Mouse (Mus musculus) E14TG2a.4 (cell line): Measurements from ENCODE around the gene Ubl7.

Experiments
- CTCF ChIP-seq: conservative IDR thresholded peaks from 2 replicates; pipeline ENCODE4 v1.5.1; 2014; ENCODE audit warnings: low read length
- NANOG ChIP-seq: IDR thresholded peaks from 2 replicates; pipeline ENCODE4 v1.6.1; 2014; ENCODE audit warnings: borderline replicate concordance, low read length, mixed read lengths

- no peak for TF ChIP-seq CTCF
- TF ChIP-seq NANOG: no peak
Measured at GRCm38 (mm10) chr9:57951993-57952392, 41.2 kb downstream of the Ubl7 start.
